Mouse (Mus musculus): ENCODE results near the gene Fam71f2.

DNA sequence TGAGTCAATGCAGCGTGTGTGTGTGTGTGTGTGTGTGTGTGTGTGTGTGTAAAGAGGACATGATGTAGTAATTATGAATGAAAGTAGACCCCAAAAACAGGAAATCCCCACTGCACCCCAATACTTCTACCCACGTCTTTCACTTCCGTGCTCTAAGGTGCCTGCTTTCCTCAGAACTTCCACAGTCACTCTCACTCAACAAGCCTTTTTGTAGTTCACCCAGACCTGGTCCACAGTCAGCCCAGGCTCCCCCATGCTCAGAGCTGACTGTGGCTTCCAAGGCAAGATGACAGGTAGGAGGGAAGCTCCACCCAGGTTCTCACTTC lies 15.0 kb upstream of the Fam71f2 start:
- TF ChIP-seq CTCF (IDR thresholded peaks at IDR 0.05; ENCODE audit: low read depth), result no peak
- TF ChIP-seq EP300 (IDR thresholded peaks at IDR 0.05; ENCODE audit: low read depth), result no peak
